24 mouse cellular contexts compared by ENCODE assay signal in genomic region chr15:57061502-57061901, GRCm38 (mm10).
DNase-seq lines count a peak whose midpoint lies in the region; ATAC-seq and TF ChIP-seq lines count a peak whose summit lies in the region.
"Had no signal": no experiment of that assay in that cellular context is flagged by ENCODE, and none has a peak within 500 bp of the region (broad histone marks: within the 10 kb centered on the region; RNA-seq: fewer than 3 reads in every experiment).

No protein-coding gene starts in this region.

- H3K9me3 ChIP-seq in forebrain, embryonic 13.5 days (replicated peaks) = no peaks in the 10 kb centered on the region
- H3K9me3 ChIP-seq in forebrain, embryonic 12.5 days = no peaks in the 10 kb centered on the region
- H3K9me3 ChIP-seq in forebrain, embryonic 15.5 days = no peaks in the 10 kb centered on the region
- H3K9me3 ChIP-seq in forebrain, embryonic 11.5 days (ENCODE audit: control insufficient read depth, low read length) = no peaks in the 10 kb centered on the region
- H3K9me3 ChIP-seq: embryonic facial prominence, embryonic 13.5 days; embryonic facial prominence, embryonic 15.5 days; G1E had no signal

- WGBS in forebrain, embryonic 13.5 days = 69% methylated on average over 2 of the region's 2 CpGs
- WGBS in forebrain, embryonic 12.5 days = 80% methylated on average over 2 of the region's 2 CpGs
- 54% methylated on average over 2 of the region's 2 CpGs for WGBS in forebrain, embryonic 15.5 days
- 79% methylated on average over 2 of the region's 2 CpGs for WGBS in forebrain, embryonic 11.5 days

- ATAC-seq in forebrain, embryonic 13.5 days = peak; percentile 53; the same call in 1 of the 2 replicates
- ATAC-seq in forebrain, embryonic 12.5 days (ENCODE audit: low FRiP score) = no peak
- peak; percentile 53; the same call in 1 of the 2 replicates for ATAC-seq in forebrain, embryonic 15.5 days (replicated peaks)
- ATAC-seq in forebrain, embryonic 11.5 days (replicated peaks; ENCODE audit: low FRiP score) = no peak
- ATAC-seq: activated CD4-positive, CD25-positive, alpha-beta regulatory T cell, adult 4 months; CD4-positive, CD25-positive, alpha-beta regulatory T cell, adult 4 months; Patski had no signal

- H3K27ac ChIP-seq in forebrain, embryonic 13.5 days = no peak overlapping the region
- no peak overlapping the region for H3K27ac ChIP-seq in forebrain, embryonic 12.5 days
- no peak overlapping the region for H3K27ac ChIP-seq in forebrain, embryonic 15.5 days (replicated peaks)
- H3K27ac ChIP-seq in forebrain, embryonic 11.5 days (ENCODE audit: low read depth, low read length) = no peak overlapping the region
- H3K27ac ChIP-seq: embryonic facial prominence, embryonic 13.5 days; embryonic facial prominence, embryonic 15.5 days had no signal

- H3K9ac ChIP-seq in forebrain, embryonic 13.5 days = no peak overlapping the region
- no peak overlapping the region for H3K9ac ChIP-seq in forebrain, embryonic 12.5 days
- no peak overlapping the region for H3K9ac ChIP-seq in forebrain, embryonic 15.5 days (replicated peaks)
- no peak overlapping the region for H3K9ac ChIP-seq in forebrain, embryonic 11.5 days (ENCODE audit: low read length)
- H3K9ac ChIP-seq: embryonic facial prominence, embryonic 13.5 days; embryonic facial prominence, embryonic 15.5 days had no signal

- no peaks in the 10 kb centered on the region for H3K36me3 ChIP-seq in forebrain, embryonic 13.5 days (ENCODE audit: poor library complexity, severe bottlenecking)
- no peaks in the 10 kb centered on the region for H3K36me3 ChIP-seq in forebrain, embryonic 12.5 days (replicated peaks)
- no peaks in the 10 kb centered on the region for H3K36me3 ChIP-seq in forebrain, embryonic 15.5 days
- H3K36me3 ChIP-seq in forebrain, embryonic 11.5 days (ENCODE audit: control insufficient read depth, insufficient read depth, low read length) = no peaks in the 10 kb centered on the region
- H3K36me3 ChIP-seq: embryonic facial prominence, embryonic 13.5 days; embryonic facial prominence, embryonic 15.5 days; G1E had no signal

- no peaks in the 10 kb centered on the region for H3K4me1 ChIP-seq in forebrain, embryonic 13.5 days
- H3K4me1 ChIP-seq in forebrain, embryonic 12.5 days = no peaks in the 10 kb centered on the region
- H3K4me1 ChIP-seq in forebrain, embryonic 15.5 days = no peaks in the 10 kb centered on the region
- no peaks in the 10 kb centered on the region for H3K4me1 ChIP-seq in forebrain, embryonic 11.5 days (replicated peaks; ENCODE audit: control insufficient read depth, insufficient read depth, low read length)
- H3K4me1 ChIP-seq: embryonic facial prominence, embryonic 13.5 days; embryonic facial prominence, embryonic 15.5 days had no signal

- no peak for TF ChIP-seq POLR2A in brain, embryonic 14.5 days (IDR thresholded peaks at IDR 0.05; ENCODE audit: borderline replicate concordance, extremely low read depth, insufficient read depth, insufficient read length, poor library complexity, severe bottlenecking)

- no peak for TF ChIP-seq CTCF in brain, embryonic 14.5 days (IDR thresholded peaks at IDR 0.05; ENCODE audit: borderline replicate concordance, extremely low read depth, insufficient read depth, insufficient read length)

- H3K27me3 ChIP-seq in forebrain, embryonic 13.5 days = no peaks in the 10 kb centered on the region
- H3K27me3 ChIP-seq in forebrain, embryonic 12.5 days = no peaks in the 10 kb centered on the region
- H3K27me3 ChIP-seq in forebrain, embryonic 15.5 days = no peaks in the 10 kb centered on the region
- no peaks in the 10 kb centered on the region for H3K27me3 ChIP-seq in forebrain, embryonic 11.5 days (ENCODE audit: control insufficient read depth, insufficient read depth, low read length)
- H3K27me3 ChIP-seq: CH12.LX; embryonic facial prominence, embryonic 15.5 days; Patski had no signal

- no peak for DNase-seq in forebrain, embryonic 11.5 days (ENCODE audit: low spot score)
- peak; percentile 38 for DNase-seq in brain, embryonic 14.5 days (ENCODE audit: low read depth)
- DNase-seq: adrenal gland, adult 8-10 months; adrenal gland, postnatal 14 days; adrenal gland, postnatal 36 days; B cell, adult 2 months; cerebellum, adult 11 months; cerebellum, adult 18-20 months; cerebellum, adult 8-10 months; cerebellum, adult 9-11 months; cerebellum, postnatal 14 days; cerebellum, postnatal 36 days; embryo, embryonic 11 days had no signal

- no peak overlapping the region for H3K4me3 ChIP-seq in forebrain, embryonic 13.5 days
- H3K4me3 ChIP-seq in forebrain, embryonic 12.5 days (replicated peaks) = no peak overlapping the region
- H3K4me3 ChIP-seq in forebrain, embryonic 15.5 days = no peak overlapping the region
- H3K4me3 ChIP-seq in forebrain, embryonic 11.5 days (ENCODE audit: low read depth, low read length) = no peak overlapping the region
- H3K4me3 ChIP-seq: embryonic facial prominence, embryonic 13.5 days; embryonic facial prominence, embryonic 15.5 days; erythroblast, embryonic 14.5 days had no signal

- H3K4me2 ChIP-seq in forebrain, embryonic 13.5 days = no peak overlapping the region
- no peak overlapping the region for H3K4me2 ChIP-seq in forebrain, embryonic 12.5 days
- H3K4me2 ChIP-seq in forebrain, embryonic 15.5 days (replicated peaks) = no peak overlapping the region
- no peak overlapping the region for H3K4me2 ChIP-seq in forebrain, embryonic 11.5 days (ENCODE audit: low read depth, low read length, severe bottlenecking)
- H3K4me2 ChIP-seq: embryonic facial prominence, embryonic 13.5 days; embryonic facial prominence, embryonic 15.5 days had no signal

Comparison
In these comparisons a context has a peak if more than half of its experiments do, and no peak if none do; other contexts are left out.
1. ATAC-seq: peak in forebrain, embryonic 13.5 days (single experiment) and forebrain, embryonic 15.5 days (single experiment); none in forebrain, embryonic 12.5 days (single experiment) and forebrain, embryonic 11.5 days (single experiment).